Mouse (Mus musculus) forebrain, embryonic 10.5 days (tissue): Measurements from ENCODE around the gene Git1. TPM values are rescaled to one million over a fixed set of nuclear protein-coding genes. Genes with fewer than 3 reads are reported as not detected.

Source experiments
- DNase-seq: peaks from one replicate; pipeline ENCODE4 v3.0.0-alpha.2; 2017; ENCODE audit warnings: low spot score; ENCODE audit errors: extremely low spot score
- H3K27ac ChIP-seq: fragments of 300-500 bp; sonication (generic); 2 replicates; pipeline ENCODE4 v1.5.1; 2016; ENCODE audit warnings: mild to moderate bottlenecking
- H3K27me3 ChIP-seq: fragments of 300-500 bp; sonication (generic); 2 replicates; pipeline ENCODE4 v1.6.1; 2016; ENCODE audit warnings: mild to moderate bottlenecking; ENCODE audit not compliant: poor library complexity, severe bottlenecking
- H3K36me3 ChIP-seq: fragments of 300-500 bp; sonication (generic); replicated peaks from 2 replicates; pipeline ENCODE4 v1.6.1; 2016; ENCODE audit warnings: mild to moderate bottlenecking, moderate library complexity
- H3K4me1 ChIP-seq: fragments of 300-500 bp; sonication (generic); 2 replicates; pipeline ENCODE4 v1.6.1; 2016
- H3K4me3 ChIP-seq: fragments of 300-500 bp; sonication (generic); 2 replicates; pipeline ENCODE4 v1.5.1; 2016; ENCODE audit warnings: mild to moderate bottlenecking, moderate library complexity
- H3K9me3 ChIP-seq: fragments of 300-500 bp; sonication (generic); 2 replicates; pipeline ENCODE4 v1.6.1; 2016; ENCODE audit warnings: mild to moderate bottlenecking, moderate library complexity
- WGBS: fragments of 180-500 bp; shearing (Covaris S2); methylation state at CpG from one replicate; pipeline ENCODE4 v1.1.7; 2016; 5-methylcytosine and 5-hydroxymethylcytosine counted together
- polyA plus RNA-seq: library from polyadenylated mRNA; unstranded; fragments of >200 nt; fragmentation: Nextera tagmentation; extraction: Ambion mirVana; gene quantifications from 2 replicates; pipeline ENCODE4 v1.2.1, GENCODE M21; 2016

The Git1 gene
- polyA plus RNA-seq, 1 experiment from 2014 or later = 12.8 TPM

- 86% methylated on average over 5 of the region's 5 CpGs for WGBS
- Histone ChIP-seq H3K27me3 (no peaks in the 10 kb centered on the region), H3K4me1 (peaks cover 81% of the 10 kb centered on the region), H3K27ac (peak overlapping the region; percentile 61; the same call in 1 of the 2 replicates), H3K36me3 (peaks cover 6% of the 10 kb centered on the region; the same call in 1 of the 2 replicates), H3K4me3 (peak overlapping the region; percentile 18; the same call in 1 of the 2 replicates), H3K9me3 (no peaks in the 10 kb centered on the region)
- DNase-seq = no peak
Observed at GRCm38 (mm10) chr11:77486798-77487197, 6.6 kb upstream of the Git1 start.

- Histone ChIP-seq H3K4me1 (peaks cover 84% of the 10 kb centered on the region), H3K27me3 (no peaks in the 10 kb centered on the region), H3K4me3 (peak overlapping the region; percentile 95), H3K9me3 (no peaks in the 10 kb centered on the region), H3K27ac (peak overlapping the region; percentile 95), H3K36me3 (0 out of 2 replicates have a peak, but pooled peaks cover 4% of the 10 kb centered on the region)
- no peak for DNase-seq
- 2% methylated on average over 55 of the region's 55 CpGs for WGBS
Observed at GRCm38 (mm10) chr11:77488771-77489581, 4.4 kb upstream of the Git1 start.

- H3K27ac ChIP-seq = peak within 1 kb of the TSS; percentile 95
- H3K9me3 ChIP-seq = no peaks in the 10 kb centered on the region
- WGBS = 5% methylated on average over 82 of the region's 87 CpGs
- peaks cover 91% of the 10 kb centered on the region for H3K4me1 ChIP-seq
- peak; percentile 84 for DNase-seq
- H3K27me3 ChIP-seq = no peaks in the 10 kb centered on the region
- H3K36me3 ChIP-seq = 0 out of 2 replicates have a peak, but pooled peaks cover 4% of the 10 kb centered on the region
- H3K4me3 ChIP-seq = peak within 1 kb of the TSS; percentile 95
Observed at GRCm38 (mm10) chr11:77489591-77490235, 3.6 kb upstream of the Git1 start, which contains the start of gene Ankrd13b. TSS of gene Ankrd13b (minus strand) at chr11:77489678.

- peak overlapping the region; percentile 95; the same call in 1 of the 2 replicates for H3K27ac ChIP-seq
- H3K4me1 ChIP-seq = peaks cover 91% of the 10 kb centered on the region
- 0 out of 2 replicates have a peak, but pooled peaks cover 4% of the 10 kb centered on the region for H3K36me3 ChIP-seq
- H3K27me3 ChIP-seq = no peaks in the 10 kb centered on the region
- 73% methylated on average over 6 of the region's 6 CpGs for WGBS
- peak overlapping the region; percentile 95 for H3K4me3 ChIP-seq
- no peaks in the 10 kb centered on the region for H3K9me3 ChIP-seq
- no peak for DNase-seq
Observed at GRCm38 (mm10) chr11:77490451-77490850, 2.9 kb upstream of the Git1 start.

- H3K36me3 ChIP-seq = peaks cover 10% of the 10 kb centered on the region; the same call in 1 of the 2 replicates
- H3K9me3 ChIP-seq = no peaks in the 10 kb centered on the region
- 1% methylated on average over 13 of the region's 13 CpGs for WGBS
- peak overlapping the region; percentile 95 for H3K27ac ChIP-seq
- H3K4me3 ChIP-seq = peak overlapping the region; percentile 95
- peaks cover 91% of the 10 kb centered on the region for H3K4me1 ChIP-seq
- no peaks in the 10 kb centered on the region for H3K27me3 ChIP-seq
- peak; percentile 97 for DNase-seq
Observed at GRCm38 (mm10) chr11:77491123-77491501, 2.2 kb upstream of the Git1 start.

GRCm38 (mm10) chr11:77491502-77492291 lies 1.7 kb upstream of the Git1 start:
- peak; percentile 86 for DNase-seq
- Histone ChIP-seq H3K4me1 (peaks cover 90% of the 10 kb centered on the region), H3K36me3 (peaks cover 9% of the 10 kb centered on the region; the same call in 1 of the 2 replicates), H3K27me3 (no peaks in the 10 kb centered on the region), H3K9me3 (no peaks in the 10 kb centered on the region), H3K4me3 (peak overlapping the region; percentile 95), H3K27ac (peak overlapping the region; percentile 95)
- under 1% methylated on average over 23 of the region's 23 CpGs for WGBS

- Histone ChIP-seq H3K4me3 (peak overlapping the region; percentile 95), H3K4me1 (peaks cover 90% of the 10 kb centered on the region), H3K36me3 (peaks cover 8% of the 10 kb centered on the region), H3K27ac (peak overlapping the region; percentile 95), H3K9me3 (no peaks in the 10 kb centered on the region), H3K27me3 (no peaks in the 10 kb centered on the region)
- WGBS = under 1% methylated on average over 18 of the region's 18 CpGs
- DNase-seq = no peak
Observed at GRCm38 (mm10) chr11:77492311-77492871, 971 bp upstream of the Git1 start.

- Histone ChIP-seq H3K4me1 (peaks cover 90% of the 10 kb centered on the region), H3K27ac (peak overlapping the region; percentile 95), H3K4me3 (peak overlapping the region; percentile 95), H3K9me3 (no peaks in the 10 kb centered on the region), H3K36me3 (peaks cover 8% of the 10 kb centered on the region), H3K27me3 (no peaks in the 10 kb centered on the region)
- peak; percentile 89 for DNase-seq
- WGBS = under 1% methylated on average over 32 of the region's 32 CpGs
Observed at GRCm38 (mm10) chr11:77492911-77493332, 440 bp upstream of the Git1 start.

- 45% methylated on average over 4 of the region's 4 CpGs for WGBS
- peak overlapping the region; percentile 95 for H3K27ac ChIP-seq
Observed at GRCm38 (mm10) chr11:77494344-77494676, 948 bp downstream of the Git1 start.

GRCm38 (mm10) chr11:77494782-77495181 lies 1.4 kb downstream of the Git1 start:
- Histone ChIP-seq H3K9me3 (no peaks in the 10 kb centered on the region), H3K36me3 (peaks cover 26% of the 10 kb centered on the region), H3K27ac (peak overlapping the region; percentile 95; the same call in 1 of the 2 replicates), H3K4me3 (peak overlapping the region; percentile 95), H3K4me1 (peaks cover 93% of the 10 kb centered on the region), H3K27me3 (no peaks in the 10 kb centered on the region)
- no peak for DNase-seq
- WGBS = 79% methylated on average over 6 of the region's 6 CpGs

More at GRCm38 (mm10) chr11:77494344-77494676, 948 bp downstream of the Git1 start:
- Histone ChIP-seq H3K27me3 (no peaks in the 10 kb centered on the region), H3K9me3 (no peaks in the 10 kb centered on the region), H3K4me1 (peaks cover 90% of the 10 kb centered on the region), H3K36me3 (peaks cover 22% of the 10 kb centered on the region), H3K4me3 (peak overlapping the region; percentile 95)
- no peak for DNase-seq

GRCm38 (mm10) chr11:77495507-77495906 lies 2.1 kb downstream of the Git1 start:
- Histone ChIP-seq H3K36me3 (peaks cover 34% of the 10 kb centered on the region), H3K4me1 (peaks cover 91% of the 10 kb centered on the region), H3K27me3 (no peaks in the 10 kb centered on the region), H3K4me3 (peak overlapping the region; percentile 95), H3K27ac (0 out of 2 replicates have a peak overlapping the region, but pooled peaks have one; percentile 12), H3K9me3 (no peaks in the 10 kb centered on the region)
- no peak for DNase-seq

- H3K36me3 ChIP-seq = peaks cover 52% of the 10 kb centered on the region
- H3K9me3 ChIP-seq = no peaks in the 10 kb centered on the region
- peaks cover 82% of the 10 kb centered on the region for H3K4me1 ChIP-seq
- 10% methylated on average over 6 of the region's 6 CpGs for WGBS
- peak; percentile 76 for DNase-seq
- H3K27ac ChIP-seq = peak overlapping the region; percentile 80
- no peaks in the 10 kb centered on the region for H3K27me3 ChIP-seq
- H3K4me3 ChIP-seq = peak overlapping the region; percentile 23
Observed at GRCm38 (mm10) chr11:77497341-77497756, 4.0 kb downstream of the Git1 start.
